Mouse (Mus musculus): ENCODE data around the gene Ppp2r5c. TPM values are rescaled to one million over a fixed set of nuclear protein-coding genes. Genes with fewer than 3 reads are reported as not detected.

Gene Ppp2r5c
- total and polyA plus RNA-seq, 3 experiments, result 72.0 to 100.0 (median 93.9) TPM

GRCm38 (mm10) chr12:110549437-110550112 lies 102.7 kb downstream of the Ppp2r5c start:
- H3K27me3 ChIP-seq (ENCODE audit: control insufficient read depth in 1 of 2, insufficient read depth in 2 of 2, low read length in 2 of 2), result no peaks in the 10 kb centered on the region
- H3K4me1 ChIP-seq (ENCODE audit: control insufficient read depth in 1 of 2, insufficient read depth in 2 of 2, low read length in 2 of 2), result peaks cover 5% of the 10 kb centered on the region in 2 experiments; a peak in 2 of 4 replicates
- H3K79me2 ChIP-seq (ENCODE audit: control insufficient read depth, insufficient read depth, low read length, poor library complexity), result no peaks in the 10 kb centered on the region
- H3K4me3 ChIP-seq (ENCODE audit: control insufficient read depth in 1 of 2, insufficient read depth in 1 of 2, low read depth in 2 of 2, low read length in 2 of 2), result no peak overlapping the region
- peaks cover 8 to 10% of the 10 kb centered on the region in 2 experiments; a peak in 3 of 4 replicates for H3K36me3 ChIP-seq (ENCODE audit: control insufficient read depth in 1 of 2, insufficient read depth in 2 of 2, low read length in 2 of 2)
- no peak for TF ChIP-seq ELF1 (IDR thresholded peaks at IDR 0.05; ENCODE audit: low read depth, low read length)
- no peak for TF ChIP-seq MEF2A (IDR thresholded peaks at IDR 0.05; ENCODE audit: extremely low read depth, insufficient replicate concordance, low read depth, low read length, poor library complexity, severe bottlenecking)
- TF ChIP-seq MAX (IDR thresholded peaks at IDR 0.05; ENCODE audit: low read length), result no peak
- TF ChIP-seq TCF12 (IDR thresholded peaks at IDR 0.05; ENCODE audit: low read depth, low read length), result no peak
- no peak for TF ChIP-seq USF2 (IDR thresholded peaks at IDR 0.05; ENCODE audit: borderline replicate concordance in 1 of 2, insufficient read depth in 1 of 2, low read depth in 1 of 2, low read length in 2 of 2)
- TF ChIP-seq NELFE (IDR thresholded peaks at IDR 0.05; ENCODE audit: low read depth, low read length), result no peak
- no peak for TF ChIP-seq POLR2AphosphoS5 (IDR thresholded peaks at IDR 0.05; ENCODE audit: borderline replicate concordance, low read depth, low read length)
- no peak for TF ChIP-seq MAFK (IDR thresholded peaks at IDR 0.05; ENCODE audit: borderline replicate concordance, low read depth, low read length)
- no peak for TF ChIP-seq USF1 (IDR thresholded peaks at IDR 0.05; ENCODE audit: low read depth, low read length)
- TF ChIP-seq GABPA (IDR thresholded peaks at IDR 0.05; ENCODE audit: low read depth, low read length), result no peak
- TF ChIP-seq MYC (IDR thresholded peaks at IDR 0.05; ENCODE audit: low read depth, low read length), result no peak
- TF ChIP-seq CHD1 (IDR thresholded peaks at IDR 0.05; ENCODE audit: low read depth, low read length), result no peak
- no peak for TF ChIP-seq ZC3H11A (IDR thresholded peaks at IDR 0.05; ENCODE audit: low read depth, low read length)
- TF ChIP-seq SIN3A (IDR thresholded peaks at IDR 0.05; ENCODE audit: low read length), result no peak
- no peaks in the 10 kb centered on the region for H3K9me3 ChIP-seq (replicated peaks; ENCODE audit: insufficient read depth, low read length)
- no peak overlapping the region for H3K27ac ChIP-seq (ENCODE audit: control insufficient read depth, low read depth, low read length)
- no peak overlapping the region for H3K9ac ChIP-seq (ENCODE audit: control insufficient read depth, low read depth, low read length, poor library complexity, severe bottlenecking)
- DNase-seq (ENCODE audit: low read depth, low spot score), result peak; percentile 19

GRCm38 (mm10) chr12:110550364-110550763 lies 103.4 kb downstream of the Ppp2r5c start:
- no peak for TF ChIP-seq ZNF384 (IDR thresholded peaks at IDR 0.05; ENCODE audit: low read depth, low read length)
- no peak for TF ChIP-seq MAFK (IDR thresholded peaks at IDR 0.05; ENCODE audit: borderline replicate concordance, low read depth, low read length)
- no peak for TF ChIP-seq MAZ (IDR thresholded peaks at IDR 0.05; ENCODE audit: low read depth, low read length)
- TF ChIP-seq NELFE (IDR thresholded peaks at IDR 0.05; ENCODE audit: low read depth, low read length), result no peak
- no peak for TF ChIP-seq GABPA (IDR thresholded peaks at IDR 0.05; ENCODE audit: low read depth, low read length)
- TF ChIP-seq TBP (IDR thresholded peaks at IDR 0.05; ENCODE audit: low read depth, low read length), result no peak
- no peak for TF ChIP-seq KAT2A (conservative IDR thresholded peaks at IDR 0.05; ENCODE audit: low read depth, low read length)
- no peak for TF ChIP-seq ZC3H11A (IDR thresholded peaks at IDR 0.05; ENCODE audit: low read depth, low read length)
- TF ChIP-seq ZKSCAN1 (IDR thresholded peaks at IDR 0.05; ENCODE audit: low read depth, low read length), result no peak
- no peak for TF ChIP-seq RAD21 (IDR thresholded peaks at IDR 0.05; ENCODE audit: low read depth, low read length)
- TF ChIP-seq POLR2A (IDR thresholded peaks at IDR 0.05; ENCODE audit: control insufficient read depth in 1 of 2, insufficient read depth in 1 of 2, low read depth in 1 of 2, low read length in 2 of 2, poor library complexity in 1 of 2), result no peak
- no peak for TF ChIP-seq USF1 (IDR thresholded peaks at IDR 0.05; ENCODE audit: low read depth, low read length)
- no peak for TF ChIP-seq E2F4 (IDR thresholded peaks at IDR 0.05; ENCODE audit: borderline replicate concordance, low read depth, low read length)
- TF ChIP-seq EP300 (IDR thresholded peaks at IDR 0.05; ENCODE audit: low read depth in 1 of 2, low read length in 2 of 2), result no peak
- H3K36me3 ChIP-seq (ENCODE audit: control insufficient read depth in 1 of 2, insufficient read depth in 2 of 2, low read length in 2 of 2), result peaks cover 3 to 8% of the 10 kb centered on the region in 2 experiments; a peak in 3 of 4 replicates
- no peaks in the 10 kb centered on the region for H3K27me3 ChIP-seq (ENCODE audit: control insufficient read depth in 1 of 2, insufficient read depth in 2 of 2, low read length in 2 of 2)
- H3K9me3 ChIP-seq (replicated peaks; ENCODE audit: insufficient read depth, low read length), result no peaks in the 10 kb centered on the region
- no peak overlapping the region for H3K27ac ChIP-seq (ENCODE audit: control insufficient read depth, low read depth, low read length)
- H3K4me1 ChIP-seq (ENCODE audit: control insufficient read depth in 1 of 2, insufficient read depth in 2 of 2, low read length in 2 of 2), result no peaks in the 10 kb centered on the region
- no peak overlapping the region for H3K9ac ChIP-seq (ENCODE audit: control insufficient read depth, low read depth, low read length, poor library complexity, severe bottlenecking)
- H3K79me2 ChIP-seq (ENCODE audit: control insufficient read depth, insufficient read depth, low read length, poor library complexity), result no peaks in the 10 kb centered on the region
- DNase-seq (ENCODE audit: low read depth, low spot score), result no peak
- no peak overlapping the region for H3K4me3 ChIP-seq (ENCODE audit: control insufficient read depth in 1 of 2, insufficient read depth in 1 of 2, low read depth in 2 of 2, low read length in 2 of 2)

All from MEL (cell line).